Mouse (Mus musculus) stomach, postnatal 0 days (tissue): ENCODE results near the gene Kcna10.

Experiments used
- CTCF ChIP-seq: IDR thresholded peaks from 2 replicates; pipeline ENCODE4 v1.5.1; 2016; ENCODE audit warnings: antibody characterized with exemption, low read depth, mild to moderate bottlenecking, moderate library complexity
- EP300 ChIP-seq: optimal IDR thresholded peaks from 2 replicates; pipeline ENCODE3; 2016; ENCODE audit warnings: antibody characterized with exemption

GRCm38 (mm10) chr3:107229822-107230221, 47.0 kb downstream of the Kcna10 start:
- no peak for TF ChIP-seq CTCF
- TF ChIP-seq EP300 = no peak
